Mouse (Mus musculus) kidney, postnatal 10 days (tissue): Measurements from ENCODE around the gene Bpifa1.
"Not testable (repeated sequence)": the region's sequence is repeated elsewhere in the genome, so short reads cannot be mapped to it uniquely, and the experiment has no call there.

Source experiments
- DNase-seq: peaks from one replicate; pipeline ENCODE4 v3.0.0; 2021; ENCODE audit warnings: mixed read lengths

Bpifa1 gene

DNA sequence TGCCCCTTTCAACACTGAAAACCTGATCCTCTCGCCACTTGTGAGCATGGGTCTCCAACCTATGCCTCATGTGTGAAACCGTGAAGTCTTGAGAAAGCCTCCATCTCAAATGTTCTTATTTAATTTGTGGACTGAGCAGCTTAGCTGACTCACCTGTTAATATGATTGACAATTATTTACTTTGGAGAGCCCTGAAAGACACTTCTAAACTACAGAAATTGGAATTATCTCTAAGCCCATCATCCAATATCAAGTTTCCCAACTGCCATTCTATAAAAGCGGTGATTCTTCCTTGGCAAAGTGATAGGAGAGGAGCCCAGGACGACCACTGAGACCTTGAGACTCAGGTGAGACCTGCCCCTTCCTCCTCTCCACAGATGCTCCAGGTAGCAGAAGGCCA lies at the start of gene Bpifa1:
Gene Bpifa1, plus strand, starts transcription at position 301 of the 400 bp plus-strand sequence.
- DNase-seq: no peak

DNA sequence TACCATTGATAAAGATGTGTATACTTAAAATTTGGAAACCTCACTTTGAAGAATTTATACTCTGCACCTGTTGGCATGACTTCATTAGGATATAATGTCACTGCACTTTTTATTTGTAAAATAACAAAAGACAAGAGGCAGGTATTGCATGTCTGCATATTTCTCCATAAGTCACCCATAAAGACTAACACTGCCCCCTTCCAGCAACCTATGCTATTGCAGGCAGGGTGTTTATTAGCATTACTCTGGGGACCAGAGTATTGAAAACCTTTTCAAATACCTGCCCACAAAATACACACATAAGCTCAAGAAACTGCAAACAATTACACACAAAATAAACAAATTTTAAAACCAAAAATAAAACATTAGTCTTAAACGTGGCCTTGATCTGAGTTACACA lies 44.9 kb upstream of the Bpifa1 start:
- DNase-seq: no peak

DNA sequence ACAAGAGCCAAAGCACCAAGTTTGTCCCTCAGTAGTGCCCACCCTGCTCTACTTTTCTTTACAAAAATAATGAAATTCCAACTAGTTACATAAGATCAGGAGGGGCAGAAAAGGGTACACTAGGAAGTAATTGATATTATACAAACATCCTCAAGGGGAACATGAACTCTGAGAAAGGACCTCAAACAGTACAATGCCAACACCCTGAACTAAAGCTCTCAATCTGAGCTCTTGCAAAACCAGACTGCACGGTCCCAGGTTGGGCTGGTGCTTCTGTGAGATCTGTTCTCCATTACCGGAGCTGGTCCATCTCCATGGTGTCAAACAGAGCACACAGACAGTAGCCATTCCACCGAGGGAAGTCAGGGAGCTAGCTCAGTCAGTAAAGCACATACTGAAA lies 25.3 kb upstream of the Bpifa1 start:
- DNase-seq: no peak

DNA sequence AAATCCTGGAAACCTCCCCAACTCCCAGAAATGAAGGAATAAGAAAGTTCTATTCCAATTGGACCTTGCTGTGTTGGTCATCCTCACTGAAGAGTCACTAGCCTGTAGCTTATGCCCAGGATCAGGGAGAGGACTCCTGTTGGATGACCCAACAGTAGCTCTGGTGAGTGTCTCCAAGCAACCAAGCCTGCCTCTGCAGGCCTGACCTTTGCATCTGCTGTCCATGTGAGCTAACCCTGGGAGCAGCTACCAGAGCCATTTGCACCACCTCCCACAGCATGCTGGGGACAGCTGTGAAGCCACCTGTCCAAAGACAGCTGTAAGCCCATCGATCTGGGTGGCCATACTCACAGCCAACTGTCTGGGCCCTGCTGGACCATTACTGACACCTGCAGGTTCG lies 12.6 kb upstream of the Bpifa1 start, which contains the start of gene Bpifa3:
Gene Bpifa3, plus strand, starts transcription at position 217 of the 400 bp plus-strand sequence.
- no peak for DNase-seq

DNA sequence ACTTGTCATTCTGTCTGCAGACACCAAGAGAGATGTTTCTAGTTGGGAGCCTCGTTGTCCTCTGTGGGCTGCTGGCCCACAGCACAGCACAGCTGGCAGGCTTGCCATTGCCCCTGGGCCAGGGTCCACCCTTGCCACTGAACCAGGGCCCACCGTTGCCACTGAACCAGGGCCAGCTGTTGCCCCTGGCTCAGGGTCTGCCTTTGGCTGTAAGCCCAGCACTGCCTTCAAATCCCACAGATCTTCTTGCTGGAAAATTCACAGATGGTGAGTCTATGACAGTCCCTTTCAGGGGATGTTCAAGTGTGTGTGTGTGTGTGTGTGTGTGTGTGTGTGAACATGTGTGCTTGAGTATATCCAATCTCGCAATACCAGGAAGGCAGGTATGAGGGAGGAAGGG lies 1.1 kb downstream of the Bpifa1 start:
- DNase-seq: no peak

DNA sequence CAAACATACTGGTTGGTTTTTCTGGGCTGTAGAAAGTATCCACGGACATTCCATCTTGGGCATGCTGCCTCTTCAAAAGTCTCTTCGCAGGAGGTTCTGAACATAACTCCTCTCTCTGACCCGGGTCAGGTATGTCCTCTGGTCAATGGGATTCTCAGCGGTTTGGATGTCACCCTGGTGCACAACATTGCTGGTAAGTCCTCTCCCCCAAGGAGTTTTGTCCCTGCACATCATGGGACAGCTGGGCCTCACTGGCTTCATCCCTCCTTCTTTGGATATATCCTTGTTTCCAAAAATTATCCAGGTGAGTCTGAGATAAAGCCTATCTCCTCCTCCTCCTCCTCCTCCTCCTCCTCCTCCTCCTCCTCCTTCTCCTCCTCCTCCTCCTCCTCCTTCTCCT lies 4.8 kb downstream of the Bpifa1 start:
- DNase-seq: no peak

DNA sequence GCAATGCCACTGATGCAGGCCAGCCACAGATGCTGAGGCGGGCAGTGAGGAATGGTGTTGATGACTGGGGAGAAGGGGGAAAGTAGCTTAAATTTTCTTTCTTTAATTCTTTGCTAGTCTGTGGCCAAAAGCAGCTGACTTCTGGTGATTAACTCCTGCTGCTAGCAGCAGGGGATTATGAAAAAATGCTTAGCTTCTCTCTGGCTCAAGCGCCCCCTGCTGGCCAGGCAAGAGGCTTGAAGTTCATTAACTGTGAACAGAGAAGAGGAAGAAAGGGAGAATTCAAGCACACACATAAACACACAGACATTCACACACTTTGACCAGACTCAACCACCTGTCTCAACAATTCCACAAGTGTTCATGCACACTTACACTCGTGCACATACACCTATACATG lies 15.8 kb downstream of the Bpifa1 start:
- peak; percentile 64 for DNase-seq

DNA sequence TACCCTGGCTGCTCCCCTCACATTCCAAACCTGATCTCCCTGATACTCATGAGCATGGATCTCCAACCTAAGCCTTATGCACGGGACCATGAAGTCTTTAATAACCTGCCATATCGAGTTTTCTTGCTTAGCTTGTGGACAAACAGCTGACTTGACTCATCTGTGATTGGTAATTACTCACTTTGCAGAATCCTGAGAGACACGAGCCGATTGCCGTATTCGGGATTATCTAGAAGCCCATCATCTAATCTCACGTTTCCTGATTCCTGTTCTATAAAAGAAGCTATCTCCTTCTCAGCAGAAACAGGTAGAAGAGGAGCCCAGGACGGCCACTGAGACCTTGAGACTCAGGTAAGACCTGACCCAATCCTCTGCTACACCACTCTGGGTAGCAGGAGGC lies 19.6 kb downstream of the Bpifa1 start, which contains the start of gene Bpifa5:
Gene Bpifa5, plus strand, starts transcription at position 301 of the 400 bp plus-strand sequence.
- DNase-seq: no peak

DNA sequence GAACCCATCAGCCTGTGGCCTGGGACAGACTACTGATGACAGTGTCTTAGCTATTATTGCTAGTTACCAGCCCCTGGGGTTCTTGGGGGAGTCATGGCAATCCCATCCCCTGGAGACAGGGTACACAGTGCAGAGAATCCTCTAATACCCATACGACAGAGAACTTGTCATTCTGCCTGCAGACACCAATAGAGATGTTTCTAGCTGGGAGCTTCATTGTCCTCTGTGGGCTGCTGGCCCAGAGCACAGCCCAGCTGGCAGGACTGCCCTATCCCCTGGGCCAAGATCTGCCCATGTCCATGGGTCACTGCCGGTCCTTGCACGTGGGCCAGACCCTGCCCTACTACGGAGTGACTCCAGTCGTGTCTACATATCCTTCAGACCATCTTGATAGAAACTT lies 20.6 kb downstream of the Bpifa1 start:
- no peak for DNase-seq

DNA sequence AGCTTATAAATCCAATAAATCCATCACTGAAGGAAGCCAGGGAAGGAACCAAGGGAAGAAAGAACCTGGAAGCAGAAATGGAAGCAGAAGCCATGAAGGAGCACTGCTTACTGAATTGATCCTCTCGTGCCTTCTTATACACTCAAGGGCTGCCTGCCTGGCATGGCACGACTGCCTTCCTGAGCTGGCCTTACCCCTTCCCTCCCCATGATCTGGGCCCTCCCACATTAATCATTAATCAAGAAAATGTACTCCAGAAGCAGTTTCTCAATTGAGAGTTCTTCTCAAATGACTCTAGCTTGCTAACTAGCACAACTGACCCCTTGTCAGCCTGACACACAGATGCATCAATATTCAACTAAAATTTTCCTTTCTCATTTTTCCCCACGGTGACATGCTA lies 26.5 kb downstream of the Bpifa1 start:
- DNase-seq: peak; percentile 28

DNA sequence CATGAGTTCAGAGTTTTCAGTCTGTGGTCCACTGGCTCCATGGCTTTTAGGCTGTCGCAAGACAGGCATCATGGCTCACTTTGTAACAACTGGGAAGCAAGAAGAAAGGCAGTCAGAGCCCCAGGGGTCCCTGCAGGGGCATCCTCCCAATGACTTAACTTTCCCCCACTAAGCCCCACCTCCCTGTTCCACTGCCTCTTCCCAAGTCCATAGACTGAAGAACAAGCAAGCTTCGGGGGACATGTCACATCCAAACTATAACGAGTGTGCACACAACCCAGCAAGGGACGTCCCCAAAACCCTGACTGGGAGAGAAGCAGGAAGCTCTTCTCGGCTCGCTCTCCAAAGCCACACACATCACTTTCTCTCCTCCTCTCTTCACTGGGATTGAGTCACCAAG lies 28.9 kb downstream of the Bpifa1 start:
- no peak for DNase-seq

DNA sequence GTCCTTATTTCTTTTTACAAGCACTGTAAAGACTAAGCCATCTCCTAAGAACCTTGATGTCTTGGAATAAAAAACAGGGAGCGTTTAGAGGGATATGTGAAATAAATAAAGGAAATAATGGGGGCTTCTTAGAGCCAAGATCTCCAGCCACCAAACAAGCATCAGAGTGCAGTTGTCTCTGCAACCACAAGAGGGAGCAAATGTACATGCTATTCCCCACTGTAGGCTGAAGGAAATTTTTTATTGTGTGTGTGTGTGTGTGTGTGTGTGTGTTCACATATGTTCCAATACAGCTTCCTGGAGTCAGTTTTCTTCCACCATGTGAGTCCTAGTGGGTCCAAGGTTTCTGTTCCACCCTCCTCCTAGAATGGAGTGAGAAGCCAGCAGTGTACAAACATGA lies 30.6 kb downstream of the Bpifa1 start:
- peak; percentile 58 for DNase-seq

DNA sequence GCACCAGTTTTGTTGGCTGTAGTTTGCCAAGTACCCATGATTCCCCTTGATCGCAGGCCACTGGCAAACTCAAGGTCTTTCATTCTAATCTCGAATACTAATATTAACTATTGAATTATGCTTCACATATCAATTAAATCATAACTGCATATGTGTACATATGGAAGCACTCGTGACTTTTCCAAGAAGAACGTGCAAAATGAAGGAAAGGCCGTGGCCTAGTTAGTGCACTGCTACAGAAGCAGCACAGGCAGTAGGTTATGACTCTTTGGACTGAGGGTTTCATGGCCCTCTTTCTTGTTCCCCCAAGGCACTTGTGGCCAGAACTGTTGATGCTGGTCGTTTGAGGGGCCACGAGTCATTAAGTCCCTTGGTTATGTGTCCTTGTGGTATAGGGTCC lies 39.2 kb downstream of the Bpifa1 start:
- DNase-seq: not testable (repeated sequence)

DNA sequence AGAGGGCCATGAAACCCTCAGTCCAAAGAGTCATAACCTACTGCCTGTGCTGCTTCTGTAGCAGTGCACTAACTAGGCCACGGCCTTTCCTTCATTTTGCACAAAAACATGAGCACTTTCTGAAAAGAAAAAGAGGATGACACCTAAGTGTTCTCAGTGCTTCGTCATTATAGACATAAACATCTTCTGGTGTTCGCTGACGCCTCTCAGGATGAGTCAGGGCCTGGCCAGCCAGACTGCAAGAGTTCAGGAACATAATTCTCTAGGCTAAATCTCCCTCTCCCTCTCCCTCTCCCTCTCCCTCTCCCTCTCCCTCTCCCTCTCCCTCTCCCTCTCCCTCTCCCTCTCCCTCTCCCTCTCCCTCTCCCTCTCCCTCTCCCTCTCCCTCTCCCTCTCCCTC lies 40.4 kb downstream of the Bpifa1 start:
- DNase-seq: not testable (repeated sequence)

DNA sequence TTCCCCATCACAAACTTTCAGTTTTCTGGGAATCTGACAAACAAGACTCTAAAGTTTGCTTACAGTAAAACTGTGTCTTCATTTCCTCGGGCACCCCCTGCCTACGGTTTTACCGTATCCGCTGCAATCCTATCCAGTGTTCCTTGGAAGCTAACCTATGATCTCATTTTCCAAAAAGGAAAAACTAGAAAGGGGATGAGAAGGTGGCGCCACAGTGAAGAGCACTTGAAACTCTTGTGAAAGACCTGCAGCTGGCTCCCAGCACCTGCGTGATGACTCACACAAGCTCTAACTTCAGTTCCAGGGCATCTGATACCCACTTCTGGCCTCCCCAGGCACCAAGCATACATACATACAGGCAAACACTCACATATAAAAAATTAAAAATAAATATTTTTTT lies 42.6 kb downstream of the Bpifa1 start:
- no peak for DNase-seq

DNA sequence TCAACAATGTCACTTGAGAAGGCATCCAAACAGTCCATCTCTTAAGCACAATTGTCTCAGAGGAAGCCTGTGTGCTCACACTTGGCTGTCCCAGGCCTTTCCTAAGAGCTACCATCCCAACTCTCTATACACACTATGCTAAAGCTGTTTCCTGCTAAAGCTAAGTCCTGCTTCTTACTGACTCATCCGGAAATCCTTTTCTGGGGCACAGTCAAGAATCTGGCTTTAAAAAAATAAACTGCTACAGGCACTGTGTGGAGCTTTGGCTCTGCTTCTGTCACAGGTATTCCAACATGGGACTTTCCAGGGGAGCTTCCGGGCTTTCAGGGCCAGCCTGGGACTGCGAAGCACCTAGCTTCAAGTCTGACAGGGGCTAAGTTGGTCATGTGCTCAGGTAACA lies 43.1 kb downstream of the Bpifa1 start:
- no peak for DNase-seq

DNA sequence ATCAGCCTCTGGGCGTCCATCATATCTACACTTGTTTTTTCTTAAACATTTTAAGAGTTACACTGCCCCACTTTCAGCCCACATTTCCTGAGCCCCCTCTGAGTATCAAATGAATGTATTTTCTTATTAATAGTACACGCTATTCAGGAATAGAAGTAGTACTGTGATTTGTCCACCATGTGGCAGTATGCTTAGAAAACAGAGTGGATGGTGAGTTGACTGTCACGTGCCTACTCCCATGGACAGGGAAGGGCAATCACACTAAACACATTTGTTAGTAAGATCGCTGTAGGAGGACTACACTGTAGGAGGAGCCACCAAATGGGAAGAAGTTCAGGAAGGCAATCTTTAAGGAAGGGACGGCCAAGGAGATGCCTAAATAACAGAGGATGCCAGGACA lies 44.8 kb downstream of the Bpifa1 start:
- no peak for DNase-seq

DNA sequence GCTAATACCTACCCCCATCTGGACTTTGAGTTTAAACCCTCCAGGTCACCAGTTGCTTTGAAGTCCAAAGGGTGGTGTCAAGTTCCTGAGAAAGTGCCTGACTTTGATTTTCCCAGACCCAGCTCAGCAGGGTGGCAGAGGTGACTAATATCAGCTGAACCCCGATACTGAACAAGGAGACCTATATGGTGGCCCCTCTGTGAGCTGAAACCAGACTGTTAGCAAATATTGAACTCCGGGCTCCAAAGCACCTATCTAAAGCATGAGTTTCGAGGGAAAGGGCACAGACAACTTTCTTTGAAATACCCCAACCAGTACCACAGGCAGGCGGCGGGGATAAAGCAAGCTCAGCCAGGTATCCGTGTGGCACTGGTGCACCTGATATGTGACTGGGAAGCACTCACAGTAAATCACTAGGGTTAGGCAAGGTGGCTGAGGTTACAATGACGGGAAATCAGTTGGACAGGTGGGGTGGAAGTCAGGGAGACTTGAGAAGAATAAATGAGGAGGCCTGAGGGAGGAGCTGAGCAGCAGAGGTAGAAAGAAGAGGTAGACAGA lies 47.3 kb downstream of the Bpifa1 start:
- DNase-seq: no peak

DNA sequence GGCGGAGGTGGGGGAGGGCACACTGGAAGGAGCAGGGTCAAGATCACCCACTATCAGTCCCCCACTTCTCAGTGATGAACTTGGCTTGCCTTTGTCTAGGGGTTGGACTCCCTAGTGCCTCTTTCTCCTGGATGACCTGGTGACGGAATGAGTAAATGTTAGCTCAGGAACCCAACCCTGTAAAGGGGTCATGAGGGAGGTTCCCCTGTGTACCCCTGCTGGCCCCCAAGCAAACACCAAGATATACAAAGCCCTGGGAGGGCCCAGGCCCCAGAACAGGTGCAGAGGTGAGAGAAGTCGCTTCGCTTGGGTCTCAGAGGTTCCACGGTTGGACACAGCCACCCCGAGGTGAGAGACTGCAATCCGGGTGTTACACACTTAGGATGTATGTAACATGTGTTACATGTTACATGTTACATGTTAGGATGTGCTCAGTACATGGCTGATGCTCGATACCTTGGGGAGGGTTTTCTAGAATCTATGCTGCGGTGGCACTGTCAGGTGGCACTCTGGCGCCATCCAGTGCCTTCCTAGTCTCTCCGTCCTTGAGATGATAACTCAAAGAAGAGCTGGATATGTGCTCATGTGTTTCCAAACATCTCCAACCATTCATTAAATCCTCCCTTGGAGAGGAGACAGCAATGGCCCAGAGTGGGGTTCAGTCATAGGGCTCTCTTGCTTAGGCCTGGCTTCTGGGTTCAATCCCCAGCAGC lies 48.0 kb downstream of the Bpifa1 start, which contains the start of gene Bpifb1:
Gene Bpifb1, plus strand, starts transcription at position 273 of the 713 bp plus-strand sequence.
- peak; percentile 17 for DNase-seq

DNA sequence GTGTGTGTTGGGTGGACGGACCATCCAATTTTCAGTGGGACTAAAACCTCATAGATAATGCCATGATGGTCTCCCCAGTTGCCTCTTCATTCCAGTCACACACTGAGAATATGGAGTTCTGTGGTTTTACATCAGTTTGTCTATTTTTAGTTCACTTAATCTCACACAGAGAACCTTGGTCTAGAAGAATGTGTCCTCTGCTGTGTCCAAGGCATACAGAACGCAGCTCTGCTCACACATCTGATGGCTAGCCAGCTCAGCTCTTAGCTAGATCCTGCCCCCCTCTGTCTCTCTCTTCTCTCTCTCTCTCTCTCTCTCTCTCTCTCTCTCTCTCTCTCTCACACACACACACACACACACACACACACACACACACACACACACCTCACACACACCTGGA lies 49.5 kb downstream of the Bpifa1 start:
- no peak for DNase-seq

DNA sequence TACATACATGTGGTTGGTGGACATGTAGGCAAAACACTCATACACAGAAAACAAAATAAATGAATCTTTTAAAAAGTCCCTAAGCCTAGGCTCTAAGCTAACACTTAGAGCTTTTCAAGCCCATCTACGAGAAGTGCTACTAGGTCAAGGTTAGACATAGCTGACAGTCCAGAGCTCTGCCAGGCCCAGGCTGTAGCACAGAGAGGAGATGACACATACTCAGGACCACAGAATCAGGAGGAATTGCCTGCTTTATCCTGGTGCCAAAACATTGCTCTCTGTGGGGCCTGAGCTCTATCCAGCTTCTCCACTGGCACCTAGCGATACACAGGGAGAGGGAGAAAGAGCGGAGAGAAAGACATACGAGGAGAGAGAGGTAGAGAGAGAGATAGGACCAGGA lies 50.4 kb downstream of the Bpifa1 start:
- DNase-seq: no peak

DNA sequence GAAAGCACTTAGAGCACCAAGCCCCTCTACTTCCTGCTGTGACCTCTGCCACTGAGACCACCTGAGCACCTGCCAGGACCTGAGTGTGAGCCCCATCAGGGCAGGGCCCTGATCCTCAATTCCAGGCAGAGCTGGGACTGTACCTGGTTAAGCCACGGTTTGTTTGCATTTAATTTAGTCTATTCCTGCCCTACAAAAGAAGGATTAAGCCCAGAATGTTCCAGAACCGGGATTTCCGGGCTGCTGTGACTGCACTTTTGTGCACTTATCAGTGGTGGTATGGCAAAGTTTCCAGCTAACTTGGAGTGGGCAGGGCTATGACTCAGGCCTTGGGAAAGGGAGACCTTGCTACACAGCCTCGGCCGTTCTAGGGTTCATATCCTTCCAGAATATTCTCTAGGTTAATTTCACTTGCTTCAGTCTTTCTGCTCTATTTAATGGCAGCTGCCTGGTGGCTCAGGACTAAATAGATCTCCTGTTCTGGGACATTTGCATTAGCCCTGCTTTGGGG lies 51.4 kb downstream of the Bpifa1 start:
- no peak for DNase-seq

DNA sequence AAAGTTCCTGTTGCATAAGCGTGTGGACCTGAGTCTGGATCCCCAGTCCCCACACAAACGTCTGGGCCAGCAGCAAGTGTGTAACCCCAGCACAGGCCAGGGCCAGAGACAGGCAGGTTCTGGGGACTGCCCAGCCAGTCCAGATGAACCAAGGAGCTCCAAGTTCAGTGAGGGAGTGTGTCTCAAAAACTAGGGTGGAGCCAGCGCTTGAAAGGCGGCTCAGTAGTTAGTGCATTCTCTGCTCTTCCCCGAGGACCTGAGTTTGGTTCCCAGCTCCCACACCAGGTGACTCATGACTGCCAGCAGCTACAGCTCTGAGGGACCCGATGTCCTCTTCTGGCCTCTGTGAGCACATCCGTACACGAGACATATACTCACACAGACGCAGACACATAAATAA lies 54.4 kb downstream of the Bpifa1 start:
- DNase-seq: no peak
